Mouse (Mus musculus) c-Kit-negative CD71-positive TER-119-positive erythroid progenitor cells, embryonic 14.5 days (primary cell): ENCODE measurements around the gene Myo1d.

Experiments used
- DNase-seq: peaks from one replicate; pipeline ENCODE4 v3.0.0-alpha.2; 2013; ENCODE audit warnings: low read depth, low spot score

Myo1d gene

DNA sequence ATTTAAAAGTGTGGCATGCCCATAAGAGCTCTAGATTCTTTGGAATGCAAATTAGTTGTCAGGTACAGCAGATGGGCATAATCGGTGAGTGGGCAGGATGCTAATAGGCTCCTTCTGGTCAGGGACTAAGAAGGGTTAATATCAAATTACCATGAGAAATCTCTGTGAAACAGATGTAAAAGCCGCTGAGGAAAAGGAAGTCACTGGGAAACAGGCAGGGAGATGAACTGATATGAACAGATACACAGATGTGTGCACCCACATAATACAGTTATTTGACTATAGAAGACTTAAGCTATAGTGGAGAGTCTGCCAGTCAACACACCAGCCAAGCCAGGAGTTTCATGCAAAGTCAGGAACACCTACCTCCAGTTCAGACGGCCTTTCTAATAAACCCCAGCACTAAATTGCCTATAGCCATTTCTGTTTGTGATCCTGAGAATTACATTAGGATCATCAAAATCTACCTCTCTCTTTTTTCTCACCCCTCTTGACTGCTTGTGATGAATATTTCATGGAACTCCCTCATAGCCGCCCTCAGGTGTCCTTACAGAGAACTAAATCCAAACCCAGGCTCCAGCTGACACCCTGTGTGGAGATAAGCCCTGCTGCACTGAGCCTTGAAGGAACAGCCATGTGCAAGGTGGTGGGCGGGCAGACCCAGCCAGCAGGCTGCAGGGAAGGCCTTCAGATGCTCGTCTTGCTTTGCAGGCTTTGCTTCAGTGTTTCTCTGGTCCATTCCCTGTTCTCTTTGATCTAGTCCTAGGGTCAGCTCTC lies 164.7 kb downstream of the Myo1d start:
- no peak for DNase-seq

DNA sequence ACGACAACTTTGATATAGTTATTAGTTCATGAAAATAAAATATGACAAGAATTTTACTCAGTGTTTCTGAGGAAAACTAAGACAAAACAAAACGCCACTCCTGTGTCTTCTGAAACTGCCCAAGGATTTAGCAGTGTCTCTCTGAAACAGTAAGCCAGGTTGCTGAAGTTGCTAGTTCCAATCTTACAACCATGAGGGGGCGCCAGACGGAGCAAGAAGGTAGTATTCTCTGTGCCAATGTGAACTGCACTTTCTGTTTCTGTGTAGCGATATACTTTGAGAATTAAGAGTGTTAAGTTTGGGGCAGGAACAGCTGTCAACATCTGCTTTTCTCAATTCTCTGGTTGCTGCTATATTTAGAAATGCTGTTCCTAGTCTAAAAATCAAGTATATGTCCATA lies 165.4 kb downstream of the Myo1d start:
- no peak for DNase-seq

DNA sequence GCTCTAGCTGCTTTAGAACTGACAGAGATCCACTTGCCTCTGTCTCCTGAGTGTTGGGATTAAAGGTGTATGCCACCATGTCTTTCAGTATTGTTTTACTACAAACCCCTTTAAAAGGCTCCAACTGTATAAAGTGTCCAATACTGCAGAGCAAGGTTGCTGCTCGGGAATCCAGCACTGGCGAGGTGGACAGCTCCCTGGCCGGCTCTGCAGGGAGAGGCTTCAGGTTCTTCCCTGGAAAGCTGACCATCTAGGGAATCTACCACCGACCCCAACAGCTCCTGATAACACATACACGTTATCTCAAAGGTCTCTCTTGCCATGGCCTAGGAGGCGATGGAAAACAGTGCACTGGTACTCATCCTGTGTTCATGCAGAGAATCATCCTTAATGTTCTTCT lies 166.3 kb downstream of the Myo1d start:
- no peak for DNase-seq

DNA sequence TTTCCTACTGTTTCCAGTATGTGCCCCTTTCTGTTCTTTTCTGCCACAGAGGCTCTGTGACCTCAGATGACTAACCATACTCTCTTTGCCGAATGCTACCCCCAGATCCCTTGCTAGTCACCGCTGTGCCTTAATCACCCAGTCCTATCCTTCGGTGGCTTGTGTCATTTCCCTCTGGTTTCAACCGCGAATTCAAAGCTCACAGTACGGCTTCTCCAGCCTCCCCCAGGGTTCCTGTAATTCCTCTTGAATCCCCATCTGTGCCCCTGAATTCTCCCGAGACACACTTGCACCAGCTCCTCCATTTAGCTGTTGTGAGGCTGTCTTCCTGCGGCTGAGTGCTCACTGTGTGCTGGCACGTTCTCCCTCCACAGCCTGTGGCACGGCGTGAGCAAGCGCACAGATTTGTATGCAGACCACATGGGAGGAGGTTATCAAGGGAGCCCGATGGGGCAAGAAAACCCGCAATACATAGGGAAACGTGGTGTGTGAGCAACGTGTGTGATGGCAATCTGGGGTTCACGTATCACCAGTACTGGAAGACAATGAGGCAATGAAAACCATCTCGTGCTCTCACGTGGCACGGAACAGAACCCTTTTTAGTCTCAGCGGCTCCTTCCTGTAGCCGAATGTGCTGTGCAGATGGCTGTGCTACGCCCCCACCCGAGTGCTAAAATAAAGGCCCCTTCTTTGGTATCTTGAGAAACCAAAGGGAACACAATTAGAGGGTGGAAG lies 177.0 kb downstream of the Myo1d start:
- DNase-seq, result no peak

DNA sequence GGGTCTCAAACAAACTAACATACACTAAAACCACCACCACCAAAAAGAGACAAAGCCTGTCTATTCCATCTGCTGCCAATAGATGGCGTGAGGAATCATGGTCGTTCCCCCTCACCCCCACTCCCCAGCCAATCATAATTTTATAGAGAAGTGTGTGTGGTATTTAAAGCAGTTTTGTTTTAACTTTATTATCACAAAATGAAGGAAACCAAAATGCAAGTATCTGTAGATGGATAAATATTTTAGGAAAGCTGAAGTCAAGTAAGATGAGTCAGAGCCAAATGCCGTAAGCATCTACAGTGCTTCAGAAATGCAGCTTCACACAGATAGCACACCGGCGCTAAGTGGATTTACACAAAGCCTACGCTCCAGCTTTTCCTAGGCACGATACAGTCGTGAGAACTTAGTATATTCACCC lies 177.8 kb downstream of the Myo1d start:
- DNase-seq, result no peak

DNA sequence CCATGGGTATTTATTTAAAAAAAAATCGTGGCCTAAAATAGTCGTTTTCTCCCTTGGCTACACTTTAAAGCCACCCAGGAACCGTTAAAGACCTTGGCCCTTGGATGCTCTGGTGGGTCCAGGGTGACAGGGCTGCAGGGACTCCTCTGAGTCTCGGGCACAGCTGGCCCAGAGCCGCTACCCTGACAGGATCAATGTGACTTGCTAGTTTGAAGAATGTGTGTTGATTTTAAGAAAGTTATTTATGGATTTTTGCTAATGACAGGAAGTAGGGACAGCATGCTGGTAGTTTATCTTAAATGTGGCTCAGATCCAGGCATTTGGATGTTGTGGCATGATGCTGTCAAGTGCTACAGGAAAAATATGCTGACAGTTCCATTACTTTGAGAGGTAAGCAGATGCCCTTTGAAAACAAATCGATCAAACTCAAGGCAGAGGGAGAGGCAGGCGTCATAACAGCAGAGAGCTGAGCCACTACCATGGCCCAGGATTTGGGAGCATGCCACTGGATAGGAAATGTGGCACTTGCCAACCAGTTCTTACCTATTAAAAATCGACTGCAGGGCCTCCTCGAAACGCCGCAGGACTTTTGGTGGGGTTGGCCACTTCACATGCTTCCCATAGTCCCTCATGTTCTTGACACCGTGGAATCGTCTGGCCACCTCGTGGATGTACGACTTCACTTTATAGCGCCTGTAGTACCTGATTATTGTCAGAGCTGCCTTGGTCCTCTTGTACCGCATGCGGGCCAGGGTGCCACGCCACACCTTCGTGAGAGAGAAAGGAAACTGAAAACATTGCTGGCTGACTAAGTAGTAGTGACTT lies 178.6 kb downstream of the Myo1d start:
- DNase-seq, result no peak

DNA sequence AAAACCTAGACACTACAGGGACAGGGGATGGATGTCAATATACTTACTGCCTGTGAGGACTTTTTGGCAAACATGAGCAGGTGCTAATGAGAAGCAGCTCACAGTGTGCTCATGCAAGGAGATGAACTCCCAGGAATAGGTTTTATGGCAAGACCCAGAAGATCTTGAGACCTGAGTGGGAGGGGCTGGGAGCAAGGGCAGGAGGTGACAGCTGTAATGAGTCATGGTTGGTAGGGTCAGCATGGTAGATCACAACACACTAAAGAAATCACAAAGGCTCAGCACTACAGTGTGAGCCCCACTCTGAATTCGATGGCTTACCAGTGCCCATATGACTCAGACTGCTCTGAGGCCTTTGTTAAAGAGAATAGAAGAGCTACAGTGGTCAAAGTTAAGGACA lies 184.3 kb downstream of the Myo1d start:
- no peak for DNase-seq

DNA sequence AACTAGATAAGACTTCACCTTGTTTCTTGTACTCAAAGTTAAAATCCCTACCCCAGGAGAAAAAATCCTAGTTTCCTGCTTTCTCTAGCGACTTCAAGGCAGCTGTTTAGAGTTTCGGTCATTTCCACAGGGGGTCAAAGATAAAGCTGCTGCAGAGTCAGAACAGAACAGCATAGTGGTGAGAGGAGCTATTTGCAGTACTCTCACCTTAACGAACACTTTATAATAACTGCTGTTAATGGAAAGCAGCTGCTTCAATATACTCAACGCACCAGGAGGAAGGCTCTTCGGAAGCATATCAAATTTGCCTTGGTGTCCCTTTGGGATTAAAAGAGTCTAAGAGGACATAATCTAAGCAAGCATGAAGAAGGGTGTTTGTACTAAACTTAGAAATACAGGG lies 190.4 kb downstream of the Myo1d start:
- no peak for DNase-seq

DNA sequence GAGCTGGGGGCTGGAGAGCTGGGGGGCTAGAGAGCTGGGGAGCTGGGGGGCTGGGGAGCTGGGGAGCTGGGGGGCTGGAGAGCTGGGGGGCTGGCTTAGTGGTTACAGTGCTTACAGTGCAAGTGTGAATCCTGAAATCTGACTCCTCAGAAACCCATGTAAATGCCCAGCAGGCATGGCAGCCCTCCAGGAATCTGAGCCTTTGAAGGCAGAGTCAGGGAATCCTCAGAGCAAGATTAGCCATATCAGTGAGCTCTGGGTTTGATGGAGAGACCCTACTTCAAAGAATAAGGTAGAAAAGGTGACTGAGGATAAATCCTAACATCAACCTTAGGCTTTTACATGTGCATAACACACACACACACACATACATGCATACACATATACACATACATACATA lies 194.1 kb downstream of the Myo1d start:
- no peak for DNase-seq

DNA sequence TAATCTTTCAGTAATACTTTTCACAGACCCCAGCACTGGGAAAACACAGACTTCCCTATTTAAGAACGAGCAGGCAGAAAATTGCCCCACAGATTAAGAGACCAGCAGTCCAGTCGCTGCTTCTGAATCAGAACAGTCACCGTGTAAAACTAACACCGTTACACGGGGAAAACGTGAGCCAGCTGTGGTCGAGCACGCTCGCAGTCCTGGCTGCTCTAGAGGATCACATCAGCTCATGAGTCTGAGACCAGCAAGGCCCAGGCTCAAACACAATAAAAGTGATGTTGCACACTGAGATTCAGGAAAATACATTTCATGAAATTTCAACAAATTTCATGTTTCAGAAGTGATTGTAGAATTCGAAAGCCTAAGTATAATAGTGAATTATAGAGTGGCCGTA lies 194.6 kb downstream of the Myo1d start:
- no peak for DNase-seq

DNA sequence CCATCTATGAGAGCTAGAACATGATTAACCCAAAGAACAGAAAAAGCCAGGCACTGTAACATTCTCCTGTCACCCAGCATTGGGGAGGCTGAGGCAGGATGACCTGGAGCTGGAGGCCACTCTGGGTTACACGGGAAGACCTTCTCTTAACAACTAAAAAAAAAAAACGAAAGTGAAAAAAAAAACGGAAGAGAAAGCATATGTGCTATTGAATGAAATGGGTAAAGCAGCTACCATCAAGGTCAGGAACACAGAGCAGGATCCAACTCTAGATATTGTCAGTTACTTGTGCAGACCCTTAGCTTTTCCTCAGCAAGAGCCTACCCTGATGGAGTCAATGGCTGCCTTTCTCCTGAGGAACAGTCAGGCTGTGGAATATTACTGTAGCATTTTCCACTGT lies 199.3 kb downstream of the Myo1d start:
- no peak for DNase-seq

DNA sequence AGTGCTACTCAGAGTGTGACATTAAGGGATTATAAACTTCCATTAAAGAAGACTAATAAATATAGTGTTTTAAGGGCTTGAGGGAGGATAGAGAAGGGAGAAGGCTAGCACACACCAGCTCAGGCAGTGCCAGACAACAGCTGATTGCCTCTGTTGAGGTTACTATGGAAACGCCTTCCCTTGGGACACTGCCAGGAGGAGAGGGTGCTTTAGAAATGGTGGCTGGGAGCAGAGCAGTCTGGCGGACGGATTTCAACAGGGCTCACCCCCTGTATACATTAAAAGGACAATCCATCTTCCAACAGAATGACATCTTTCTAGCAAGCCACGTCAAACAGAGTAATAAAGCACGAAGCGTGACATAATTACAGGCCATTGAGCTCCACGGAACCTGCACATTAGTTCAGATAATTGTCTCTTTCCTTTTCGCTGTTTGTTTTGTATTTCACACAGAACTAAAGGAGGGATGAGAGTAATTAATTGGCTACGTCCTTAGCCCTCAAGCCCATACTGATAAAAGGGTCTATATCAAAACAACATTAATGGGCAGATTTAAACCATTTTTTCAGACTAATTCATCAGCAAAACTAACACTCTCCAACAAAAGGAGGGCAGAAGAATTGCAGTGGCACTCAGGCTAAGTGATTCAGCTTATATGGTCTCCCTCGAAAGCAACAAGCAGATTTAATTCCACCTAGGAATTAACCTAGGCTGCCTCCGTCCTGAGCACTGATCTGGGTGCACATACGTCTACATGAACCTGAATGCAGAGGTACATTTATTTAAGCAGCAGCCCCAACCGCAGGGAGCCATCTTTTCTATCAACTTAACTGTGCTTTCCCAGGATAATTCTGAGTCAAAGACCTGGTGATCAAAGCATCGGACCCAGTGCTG lies 201.8 kb downstream of the Myo1d start:
- no peak for DNase-seq

DNA sequence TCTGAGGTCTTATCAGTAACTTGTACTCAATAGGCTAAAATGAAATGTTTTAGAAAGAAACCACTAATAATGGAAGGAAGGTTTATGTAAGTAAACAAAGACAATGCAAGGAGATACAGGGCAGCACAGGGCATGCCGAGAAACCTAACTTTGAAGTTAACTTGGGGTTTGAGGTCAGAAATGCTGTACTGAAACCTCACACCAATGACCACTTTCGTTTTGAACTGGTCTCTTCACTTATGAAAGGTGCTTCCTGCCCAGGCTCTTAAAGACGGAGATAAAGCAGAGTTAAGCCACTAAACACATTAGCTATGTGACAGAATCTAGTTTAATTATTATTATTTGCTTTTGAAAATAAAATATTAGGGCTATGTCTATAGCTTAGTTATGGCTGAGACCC lies 204.0 kb downstream of the Myo1d start:
- no peak for DNase-seq

DNA sequence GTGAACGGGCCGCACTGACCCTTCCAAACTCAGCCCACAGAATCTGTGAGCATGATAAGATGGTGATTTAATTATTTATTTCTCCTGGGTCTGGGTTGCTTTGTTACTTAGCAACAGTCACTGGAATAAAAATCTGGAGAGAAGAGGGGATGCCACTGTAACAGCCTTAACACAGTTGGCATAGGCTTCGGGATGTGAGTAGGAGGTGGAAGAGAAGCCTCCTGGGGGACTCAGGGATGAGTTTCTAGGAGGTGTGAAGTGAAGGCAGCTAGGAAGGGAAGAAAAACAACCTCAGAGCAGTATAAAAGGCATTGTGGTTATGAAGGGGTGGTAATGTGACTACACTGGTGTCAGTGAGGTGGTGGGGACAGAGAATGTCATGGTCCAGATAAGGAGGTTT lies 213.5 kb downstream of the Myo1d start:
- no peak for DNase-seq

DNA sequence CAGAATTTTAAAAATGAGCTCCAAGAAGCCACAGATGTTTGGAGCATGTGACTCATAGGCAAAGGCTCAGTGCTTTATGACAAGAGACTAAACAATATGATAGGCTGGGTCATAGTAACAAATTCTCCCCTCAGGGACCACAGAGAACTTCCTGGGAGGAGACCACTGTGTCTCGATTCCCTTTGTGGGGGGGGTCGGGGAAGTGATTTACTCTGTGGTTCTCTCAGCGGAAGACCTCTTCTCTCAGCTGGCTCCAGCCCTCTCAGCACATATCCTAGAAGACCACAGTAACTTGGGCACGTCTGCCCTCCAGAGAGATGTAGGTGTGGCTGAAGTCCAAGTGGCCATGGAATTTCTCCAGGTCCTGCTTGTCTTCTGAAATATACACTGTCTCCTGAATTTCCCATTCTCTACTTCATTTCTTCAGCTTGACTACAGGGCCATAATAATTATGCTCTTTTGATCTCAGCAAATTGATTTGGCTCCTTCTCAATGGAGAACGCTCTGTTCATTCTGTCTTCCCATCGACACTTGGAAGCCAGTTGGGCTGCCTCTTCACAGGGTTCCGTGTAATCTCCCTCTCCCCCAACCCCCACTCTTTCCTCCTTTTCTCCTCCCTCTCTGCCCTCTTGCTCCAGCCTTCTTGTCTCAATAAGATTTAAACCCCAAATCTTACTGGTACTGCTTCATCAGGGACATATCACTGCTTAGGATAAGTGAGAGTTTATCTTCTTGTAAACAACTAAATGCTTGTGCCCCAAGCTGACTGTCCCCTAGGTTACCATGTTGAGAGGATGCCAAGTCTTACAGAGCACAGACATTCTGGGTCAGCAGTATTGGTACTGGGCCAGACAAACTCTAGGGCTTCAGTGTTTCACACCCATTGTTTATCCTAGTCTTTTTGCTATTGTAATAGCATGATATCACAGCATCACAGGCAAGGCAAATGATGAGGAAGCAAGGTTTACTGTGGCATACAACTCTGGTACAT lies 214.6 kb downstream of the Myo1d start:
- DNase-seq, result no peak

DNA sequence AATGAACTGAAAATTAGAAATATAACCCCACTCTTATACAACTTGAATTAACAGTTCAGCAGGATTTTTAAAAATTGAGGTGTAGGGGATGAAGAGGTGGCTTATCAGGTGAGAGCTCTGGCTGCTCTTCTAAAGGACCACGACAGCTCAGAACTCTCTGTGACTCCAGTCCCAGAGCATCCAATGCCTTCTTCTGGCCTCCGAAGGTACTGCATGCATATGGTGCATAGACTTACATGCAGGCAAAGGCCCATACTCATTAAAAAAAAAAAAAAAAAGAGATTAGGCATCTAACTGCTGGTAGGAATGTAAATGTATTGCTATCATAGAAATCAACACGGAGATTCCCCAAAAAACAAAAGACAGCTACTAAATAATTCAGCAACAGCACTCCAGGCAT lies 217.3 kb downstream of the Myo1d start:
- DNase-seq, result no peak

DNA sequence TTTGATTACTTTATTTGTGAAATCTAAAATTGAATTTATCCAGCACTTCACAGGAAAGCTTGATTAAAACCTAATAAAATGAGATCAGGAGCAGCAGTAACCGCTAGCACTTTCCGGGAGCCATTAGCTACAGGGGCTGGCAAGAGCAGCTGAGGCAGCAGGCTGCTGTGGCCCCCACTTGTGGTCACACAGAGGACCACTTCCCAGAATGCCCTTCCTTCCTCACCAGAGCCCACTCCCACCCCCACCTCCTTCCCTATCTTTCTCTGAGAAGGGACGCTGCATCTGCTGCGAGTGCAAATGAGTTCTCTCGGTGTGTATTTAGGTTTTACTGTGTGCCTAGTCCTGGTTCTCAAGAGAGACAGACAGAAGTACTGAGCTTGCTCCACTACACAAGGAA lies 219.1 kb downstream of the Myo1d start:
- no peak for DNase-seq

DNA sequence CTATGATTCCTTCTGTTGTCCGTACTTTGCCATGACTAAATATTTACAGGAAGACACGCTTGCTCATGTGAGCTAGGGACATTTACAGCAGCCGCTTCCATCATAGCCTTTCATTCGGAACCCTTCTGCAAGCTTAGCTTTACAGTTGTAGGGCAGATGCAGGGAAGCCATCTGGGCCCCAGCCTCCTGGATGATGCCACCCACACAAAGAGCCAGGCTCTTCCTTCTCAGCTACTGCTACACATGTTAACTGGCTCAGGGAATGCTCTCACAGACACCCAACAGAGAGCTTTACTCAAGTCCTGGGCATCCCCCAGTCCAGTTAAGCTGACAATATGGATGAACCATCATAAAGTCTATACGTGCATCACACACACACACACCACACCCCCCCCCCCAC lies 224.4 kb downstream of the Myo1d start:
- DNase-seq, result no peak

DNA sequence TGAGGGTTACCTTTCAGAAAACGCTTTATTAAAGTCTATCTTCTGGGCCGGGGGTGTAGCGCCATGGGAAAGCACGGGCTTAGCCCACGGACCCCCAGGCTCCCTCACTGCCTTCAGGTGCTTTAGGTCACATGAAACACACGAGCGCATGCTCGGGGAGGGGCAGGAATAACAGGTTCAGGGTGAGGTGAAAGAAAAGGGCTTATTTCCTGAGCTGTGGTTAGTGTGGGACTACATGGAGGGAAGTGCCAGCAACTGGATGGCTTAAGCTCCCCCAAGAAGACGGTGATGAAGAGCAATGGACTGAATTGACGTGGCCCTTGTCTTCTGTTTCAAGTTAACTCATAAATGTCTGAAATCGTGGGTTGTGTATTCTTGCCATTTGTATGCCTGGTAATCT lies 226.8 kb downstream of the Myo1d start:
- no peak for DNase-seq

DNA sequence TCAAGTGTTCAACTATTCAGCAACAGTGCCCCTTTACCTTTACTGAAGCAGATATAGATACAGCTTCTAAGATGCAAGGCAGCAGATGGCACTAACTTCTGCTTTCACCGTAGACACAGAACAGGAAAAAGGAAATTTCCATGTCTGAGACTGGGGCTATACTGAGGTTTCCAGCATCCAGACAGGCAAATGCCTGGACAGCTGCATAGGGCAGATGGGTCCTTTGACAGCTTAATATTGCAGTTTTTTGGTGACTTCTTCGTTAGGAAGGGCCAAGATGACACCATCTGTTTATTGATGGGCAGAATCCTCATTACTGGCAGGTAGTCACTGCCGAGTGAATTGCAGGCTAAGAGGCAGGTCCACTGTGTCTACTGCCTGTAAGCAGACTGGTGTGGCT lies 228.2 kb downstream of the Myo1d start:
- DNase-seq, result no peak
